Mouse (Mus musculus) G1E-ER4 (cell line): ENCODE measurements around the gene Nnat. TPM values are rescaled to one million over a fixed set of nuclear protein-coding genes. Genes with fewer than 3 reads are reported as not detected.

Experiments
- GATA1 ChIP-seq: IDR thresholded peaks from one replicate; pipeline ENCODE4 v1.8.0; 2012; ENCODE audit warnings: low read length, inconsistent platforms
- polyA plus RNA-seq: library from polyadenylated mRNA; stranded (reverse); fragments of >175 nt; gene quantifications from 2 replicates; pipeline ENCODE4 v1.2.3, GENCODE M21; 2012

The Nnat gene
- polyA plus RNA-seq, 1 experiment: not detected

GRCm38 (mm10) chr2:157566260-157566952, 6.5 kb downstream of the Nnat start:
- TF ChIP-seq GATA1: no peak

GRCm38 (mm10) chr2:157567235-157567961, 7.5 kb downstream of the Nnat start:
- no peak for TF ChIP-seq GATA1

GRCm38 (mm10) chr2:157568881-157569280, 9.0 kb downstream of the Nnat start:
- no peak for TF ChIP-seq GATA1

- TF ChIP-seq GATA1: no peak
These were observed 10.1 kb downstream of the Nnat start for GRCm38 (mm10) chr2:157569796-157570485.

GRCm38 (mm10) chr2:157571224-157571832, 11.4 kb downstream of the Nnat start, which contains the start of gene Blcap:
TSS of gene Blcap (minus strand) at chr2:157571274.
- no peak for TF ChIP-seq GATA1

GRCm38 (mm10) chr2:157572786-157573185, 12.9 kb downstream of the Nnat start:
- TF ChIP-seq GATA1: no peak

GRCm38 (mm10) chr2:157596876-157597566, 37.1 kb downstream of the Nnat start:
- TF ChIP-seq GATA1: no peak

GRCm38 (mm10) chr2:157601435-157601839, 41.6 kb downstream of the Nnat start:
- no peak for TF ChIP-seq GATA1

GRCm38 (mm10) chr2:157605025-157605675, 45.3 kb downstream of the Nnat start:
- TF ChIP-seq GATA1: no peak

GRCm38 (mm10) chr2:157607542-157608236, 47.8 kb downstream of the Nnat start:
- no peak for TF ChIP-seq GATA1

- no peak for TF ChIP-seq GATA1
These were observed 51.9 kb downstream of the Nnat start for GRCm38 (mm10) chr2:157611735-157612134.

Other genes with a start within 250 kb of the Nnat start
- gene Ghrh, start 212.6 kb upstream of the Nnat start, polyA plus RNA-seq: not detected in 2 replicates
- 55.4 and 67.0 TPM in 2 replicates for gene Manbal, start 192.5 kb upstream of the Nnat start, polyA plus RNA-seq
- 0.40 and 0.48 TPM in 2 replicates for gene Src, start 141.6 kb upstream of the Nnat start, polyA plus RNA-seq
- gene Blcap, start 11.2 kb downstream of the Nnat start, polyA plus RNA-seq: 18.6 and 19.9 TPM in 2 replicates
- gene Ctnnbl1, start 177.3 kb downstream of the Nnat start, polyA plus RNA-seq: 8.3 and 21.9 TPM in 2 replicates